Mouse (Mus musculus) ES-E14 (cell line): ENCODE results near the gene Ntn1.

Source experiments
- CHD2 ChIP-seq: IDR thresholded peaks from 2 replicates; pipeline ENCODE4 v1.6.1; 2014; ENCODE audit warnings: mild to moderate bottlenecking, low read depth, low read length, inconsistent platforms
- HCFC1 ChIP-seq: IDR thresholded peaks from 2 replicates; pipeline ENCODE4 v1.6.1; 2012; ENCODE audit warnings: low read length, inconsistent platforms, borderline replicate concordance; ENCODE audit not compliant: insufficient read depth
- MAFK ChIP-seq: IDR thresholded peaks from 2 replicates; pipeline ENCODE4 v1.6.1; 2014; ENCODE audit warnings: mild to moderate bottlenecking, low read depth, low read length, inconsistent platforms; ENCODE audit not compliant: insufficient read depth
- ZC3H11A ChIP-seq: IDR thresholded peaks from 2 replicates; pipeline ENCODE4 v1.6.1; 2012; ENCODE audit warnings: low read depth, mild to moderate bottlenecking, inconsistent platforms, low read length, borderline replicate concordance
- ZNF384 ChIP-seq: IDR thresholded peaks from 2 replicates; pipeline ENCODE4 v1.6.1; 2012; ENCODE audit warnings: low read depth, low read length, inconsistent platforms

DNA sequence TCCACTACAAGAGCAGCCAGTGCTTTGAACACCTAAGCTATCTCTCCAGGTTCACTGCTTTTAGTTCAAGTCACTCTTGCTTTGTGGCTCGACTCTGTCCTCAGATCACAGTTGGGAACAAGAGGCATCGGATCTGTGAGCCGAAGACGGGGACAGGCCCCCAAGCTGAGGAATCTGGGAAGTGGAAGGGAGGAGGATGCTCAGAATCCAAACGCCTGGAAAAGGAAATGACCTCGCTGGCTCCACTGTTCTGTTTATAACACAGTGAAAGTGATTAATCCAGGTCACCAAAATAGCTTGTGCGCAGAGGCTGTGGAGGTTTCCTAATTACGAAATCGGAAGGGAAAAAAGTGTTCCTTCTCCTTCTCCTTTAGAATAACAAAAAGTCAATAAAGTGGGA is 56.4 kb downstream of the Ntn1 start:
- TF ChIP-seq HCFC1 = no peak
- no peak for TF ChIP-seq ZNF384
- no peak for TF ChIP-seq ZC3H11A
- TF ChIP-seq MAFK = no peak
- TF ChIP-seq CHD2 = no peak
